Mouse (Mus musculus): ENCODE results near the gene Adat3.
"Not testable (repeated sequence)": the region's sequence is repeated elsewhere in the genome, so short reads cannot be mapped to it uniquely, and the experiment has no call there.

Adat3 gene

GRCm38 (mm10) chr10:80578911-80579310 lies 23.8 kb upstream of the Adat3 start:
- DNase-seq: peak; percentile 68 to 80

- DNase-seq: no peak
Observed at GRCm38 (mm10) chr10:80583047-80583446, 19.6 kb upstream of the Adat3 start.

GRCm38 (mm10) chr10:80584045-80584488 lies 18.6 kb upstream of the Adat3 start:
- DNase-seq: peak; percentile 53 to 62

GRCm38 (mm10) chr10:80584642-80585552 lies 17.8 kb upstream of the Adat3 start:
- peak in 1 of 2 experiments; percentile 25 for DNase-seq

GRCm38 (mm10) chr10:80585581-80585980 lies 17.1 kb upstream of the Adat3 start:
- DNase-seq: no peak

GRCm38 (mm10) chr10:80586407-80587304 lies 16.0 kb upstream of the Adat3 start:
- DNase-seq: peak in 1 of 2 experiments; percentile 36

GRCm38 (mm10) chr10:80587305-80587657 lies 15.4 kb upstream of the Adat3 start:
- DNase-seq: peak in 1 of 2 experiments; percentile 21

GRCm38 (mm10) chr10:80589127-80589878 lies 13.4 kb upstream of the Adat3 start:
- DNase-seq: peak in 1 of 2 experiments; percentile 36

GRCm38 (mm10) chr10:80589879-80590854 lies 12.5 kb upstream of the Adat3 start, which contains the start of gene Abhd17a:
Gene Abhd17a, minus strand, starts transcription at chr10:80590341.
- DNase-seq: peak; percentile 96

- no peak for DNase-seq
Observed at GRCm38 (mm10) chr10:80596318-80596717, 6.4 kb upstream of the Adat3 start.

GRCm38 (mm10) chr10:80603364-80603763 lies 684 bp downstream of the Adat3 start:
- DNase-seq: no peak

- no peak for DNase-seq
Observed at GRCm38 (mm10) chr10:80604001-80604509, 1.4 kb downstream of the Adat3 start.

GRCm38 (mm10) chr10:80604988-80605387 lies 2.3 kb downstream of the Adat3 start:
- no peak for DNase-seq

GRCm38 (mm10) chr10:80605721-80606120 lies 3.0 kb downstream of the Adat3 start, which contains the start of gene Gm49322:
Gene Gm49322, plus strand, starts transcription at chr10:80606021.
- not testable (repeated sequence) for DNase-seq

- no peak for DNase-seq
Observed at GRCm38 (mm10) chr10:80606306-80606705, 3.6 kb downstream of the Adat3 start.

- DNase-seq: no peak
Observed at GRCm38 (mm10) chr10:80606737-80607350, 4.2 kb downstream of the Adat3 start.

- no peak for DNase-seq
Observed at GRCm38 (mm10) chr10:80608435-80608834, 5.8 kb downstream of the Adat3 start.

- DNase-seq: peak in 1 of 2 experiments; percentile 19
Observed at GRCm38 (mm10) chr10:80609269-80609924, 6.7 kb downstream of the Adat3 start.

GRCm38 (mm10) chr10:80610116-80610785 lies 7.6 kb downstream of the Adat3 start:
- peak; percentile 77 to 85 for DNase-seq
